Mouse (Mus musculus): ENCODE results near the gene Fam234b.

- peak; percentile 6 for TF ChIP-seq MYOD1 (IDR thresholded peaks at IDR 0.05; ENCODE audit: control insufficient read depth, insufficient read length, low read depth)
- no peak for TF ChIP-seq CTCF (IDR thresholded peaks at IDR 0.05; ENCODE audit: control insufficient read depth, insufficient read depth, insufficient read length)
- no peak for TF ChIP-seq CEBPB (IDR thresholded peaks at IDR 0.05; ENCODE audit: low read depth)
Observed at GRCm38 (mm10) chr6:135252728-135253077, 54.9 kb downstream of the Fam234b start.
